Mouse (Mus musculus) megakaryocyte, embryonic 14.5 days (primary cell): ENCODE data around the gene Cfap300.

Source experiments
- FLI1 ChIP-seq: IDR thresholded peaks from 2 replicates; pipeline ENCODE4 v1.6.1; 2012; ENCODE audit warnings: low read length, inconsistent platforms, mixed read lengths
- GATA1 ChIP-seq: IDR thresholded peaks from 3 replicates; pipeline ENCODE4 v1.6.1; 2012; ENCODE audit warnings: mixed read lengths, low read length, inconsistent platforms, borderline replicate concordance

DNA sequence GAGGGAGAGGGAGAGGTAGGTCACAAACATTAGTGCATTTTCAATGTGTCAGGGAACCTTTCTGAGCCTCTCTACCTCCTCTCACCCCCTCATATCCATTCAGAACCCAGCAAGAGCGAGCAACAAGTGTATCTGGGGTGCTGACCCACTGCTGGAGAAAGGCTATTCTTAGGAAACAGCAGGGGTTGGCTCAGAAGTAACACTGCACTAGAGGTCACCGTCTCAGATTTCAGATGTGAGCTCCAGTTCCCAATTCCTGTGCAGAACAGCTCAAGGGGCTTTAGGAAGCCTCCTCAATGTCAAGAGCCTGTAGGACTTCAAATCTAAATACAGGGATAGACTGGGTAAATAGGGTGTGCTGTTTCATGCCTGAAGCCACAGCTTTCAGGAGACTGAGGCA is 59.0 kb downstream of the Cfap300 start:
- TF ChIP-seq GATA1 (no peak), FLI1 (no peak)
